Mouse (Mus musculus): ENCODE data around the gene Pkmyt1. TPM values are rescaled to one million over a fixed set of nuclear protein-coding genes. Genes with fewer than 3 reads are reported as not detected.
A peak's percentile ranks its signal among the peaks of the same experiment; 100 is the strongest.

Gene Pkmyt1
- total and polyA plus RNA-seq, 2 experiments from 2014 or later: 20.1 to 27.1 TPM

- no peak for DNase-seq (ENCODE audit: low spot score)
- peak overlapping the region; percentile 64 for H3K9ac ChIP-seq (replicated peaks; ENCODE audit: low read length)
- peak overlapping the region; percentile 97 for H3K4me2 ChIP-seq (ENCODE audit: low read depth, low read length)
- H3K27ac ChIP-seq: peak overlapping the region; percentile 67
- no peaks in the 10 kb centered on the region for H3K4me1 ChIP-seq (ENCODE audit: insufficient read depth, low read length)
- 2% methylated on average over 67 of the region's 101 CpGs for WGBS
- peaks cover 3% of the 10 kb centered on the region; the same call in 1 of the 2 replicates for H3K27me3 ChIP-seq (ENCODE audit: insufficient read depth, low read length)
- TF ChIP-seq CTCF (IDR thresholded peaks at IDR 0.05; ENCODE audit: low read depth): no peak
- ATAC-seq: peak; percentile 64
- H3K4me3 ChIP-seq (ENCODE audit: low read length): peak overlapping the region; percentile 71
- no peaks in the 10 kb centered on the region for H3K36me3 ChIP-seq (ENCODE audit: insufficient read depth, low read length)
- H3K9me3 ChIP-seq (ENCODE audit: low read length): no peaks in the 10 kb centered on the region
Observed at GRCm38 (mm10) chr17:23699131-23700077, 26.7 kb upstream of the Pkmyt1 start.

- peak; percentile 97 for ATAC-seq
- Histone ChIP-seq H3K27me3 (ENCODE audit: insufficient read depth, low read length) (peaks cover 3% of the 10 kb centered on the region; the same call in 1 of the 2 replicates), H3K9me3 (ENCODE audit: low read length) (no peaks in the 10 kb centered on the region), H3K9ac (replicated peaks; ENCODE audit: low read length) (peak overlapping the region; percentile 64), H3K4me1 (ENCODE audit: insufficient read depth, low read length) (no peaks in the 10 kb centered on the region), H3K27ac (peak overlapping the region; percentile 67; the same call in 1 of the 2 replicates), H3K4me3 (ENCODE audit: low read length) (peak overlapping the region; percentile 71), H3K4me2 (ENCODE audit: low read depth, low read length) (peak overlapping the region; percentile 97), H3K36me3 (ENCODE audit: insufficient read depth, low read length) (no peaks in the 10 kb centered on the region)
- 0% methylated on average over 27 of the region's 28 CpGs for WGBS
- DNase-seq (ENCODE audit: low spot score): peak; percentile 96
- peak; percentile 87 for TF ChIP-seq CTCF (IDR thresholded peaks at IDR 0.05; ENCODE audit: low read depth)
Observed at GRCm38 (mm10) chr17:23700079-23700478, 26.1 kb upstream of the Pkmyt1 start.

- no peaks in the 10 kb centered on the region; the same call in 1 of the 2 replicates for H3K27me3 ChIP-seq (ENCODE audit: insufficient read depth, low read length)
- ATAC-seq: no peak
- no peaks in the 10 kb centered on the region for H3K9me3 ChIP-seq (ENCODE audit: low read length)
- no peak overlapping the region for H3K27ac ChIP-seq
- H3K9ac ChIP-seq (replicated peaks; ENCODE audit: low read length): no peak overlapping the region
- H3K4me2 ChIP-seq (ENCODE audit: low read depth, low read length): no peak overlapping the region
- H3K36me3 ChIP-seq (ENCODE audit: insufficient read depth, low read length): no peaks in the 10 kb centered on the region
- no peaks in the 10 kb centered on the region for H3K4me1 ChIP-seq (ENCODE audit: insufficient read depth, low read length)
- TF ChIP-seq CTCF (IDR thresholded peaks at IDR 0.05; ENCODE audit: low read depth): no peak
- no peak overlapping the region for H3K4me3 ChIP-seq (ENCODE audit: low read length)
- DNase-seq (ENCODE audit: low spot score): no peak
- 76% methylated on average over 9 of the region's 9 CpGs for WGBS
Observed at GRCm38 (mm10) chr17:23703301-23703700, 22.8 kb upstream of the Pkmyt1 start.

DNA sequence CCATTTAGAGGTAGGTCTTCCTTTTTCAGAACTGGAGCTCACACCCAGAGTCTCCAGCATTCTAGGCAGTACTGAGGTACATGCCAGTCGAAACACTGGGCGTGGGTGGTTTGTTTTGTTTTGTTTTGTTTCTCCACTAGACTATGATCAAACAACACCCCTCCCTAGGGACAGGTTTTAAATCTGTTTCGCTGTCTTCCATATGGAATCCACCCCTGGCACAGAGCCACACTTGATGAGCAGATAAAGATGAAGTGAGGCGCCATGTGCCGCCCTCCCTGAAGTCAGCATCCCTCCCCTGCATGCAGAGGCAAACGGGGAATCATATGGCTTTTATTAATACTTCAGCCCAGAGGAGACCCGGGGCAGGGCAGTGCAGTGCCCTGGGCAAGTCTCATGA lies 21.4 kb upstream of the Pkmyt1 start:
- 27% methylated on average over 7 of the region's 7 CpGs for WGBS
- H3K4me1 ChIP-seq (ENCODE audit: insufficient read depth, low read length): no peaks in the 10 kb centered on the region
- H3K4me2 ChIP-seq (ENCODE audit: low read depth, low read length): no peak overlapping the region
- no peak overlapping the region for H3K27ac ChIP-seq
- H3K36me3 ChIP-seq (ENCODE audit: insufficient read depth, low read length): no peaks in the 10 kb centered on the region
- no peak overlapping the region for H3K9ac ChIP-seq (replicated peaks; ENCODE audit: low read length)
- H3K27me3 ChIP-seq (ENCODE audit: insufficient read depth, low read length): no peaks in the 10 kb centered on the region; the same call in 1 of the 2 replicates
- DNase-seq (ENCODE audit: low spot score) (peak; percentile 25), ATAC-seq (no peak; the same call in 1 of the 2 replicates)
- no peak overlapping the region for H3K4me3 ChIP-seq (ENCODE audit: low read length)
- H3K9me3 ChIP-seq (ENCODE audit: low read length): no peaks in the 10 kb centered on the region
- no peak for TF ChIP-seq CTCF (IDR thresholded peaks at IDR 0.05; ENCODE audit: low read depth)

GRCm38 (mm10) chr17:23705525-23706104 lies 20.5 kb upstream of the Pkmyt1 start:
- TF ChIP-seq CTCF (IDR thresholded peaks at IDR 0.05; ENCODE audit: low read depth): no peak
- H3K27me3 ChIP-seq (ENCODE audit: insufficient read depth, low read length): no peaks in the 10 kb centered on the region; the same call in 1 of the 2 replicates
- H3K4me2 ChIP-seq (ENCODE audit: low read depth, low read length): no peak overlapping the region
- H3K36me3 ChIP-seq (ENCODE audit: insufficient read depth, low read length): no peaks in the 10 kb centered on the region
- DNase-seq (ENCODE audit: low spot score): no peak
- no peak overlapping the region for H3K4me3 ChIP-seq (ENCODE audit: low read length)
- WGBS: 68% methylated on average over 7 of the region's 7 CpGs
- no peaks in the 10 kb centered on the region for H3K4me1 ChIP-seq (ENCODE audit: insufficient read depth, low read length)
- no peak overlapping the region for H3K9ac ChIP-seq (replicated peaks; ENCODE audit: low read length)
- no peak overlapping the region for H3K27ac ChIP-seq
- ATAC-seq: no peak; the same call in 1 of the 2 replicates
- H3K9me3 ChIP-seq (ENCODE audit: low read length): no peaks in the 10 kb centered on the region

DNA sequence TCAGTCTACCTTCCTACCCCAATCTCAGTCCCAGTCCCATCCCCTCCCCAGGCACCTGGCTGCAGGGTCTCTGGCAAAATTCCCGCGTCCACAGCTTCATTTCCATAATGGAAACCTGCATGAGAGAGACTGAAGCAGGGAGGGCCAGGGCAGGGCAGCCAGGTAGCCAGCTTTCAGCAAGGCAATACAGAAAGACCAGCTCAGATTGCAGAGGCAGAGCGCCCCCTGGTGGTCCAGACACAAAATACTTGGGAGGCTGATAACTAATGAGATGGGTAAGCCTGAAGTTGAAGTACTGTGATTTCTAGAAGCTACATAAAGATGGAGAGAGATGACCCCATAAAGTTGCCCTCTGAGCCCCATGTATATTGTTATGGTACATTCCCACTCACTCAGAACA lies 19.9 kb upstream of the Pkmyt1 start:
- peak; percentile 95 for TF ChIP-seq CTCF (IDR thresholded peaks at IDR 0.05; ENCODE audit: low read depth)
- 1% methylated on average over 3 of the region's 3 CpGs for WGBS

More for the DNA sequence above, 19.9 kb upstream of the Pkmyt1 start:
- H3K4me2 ChIP-seq (ENCODE audit: low read depth, low read length): no peak overlapping the region
- peak; percentile 86 for DNase-seq (ENCODE audit: low spot score)
- no peak overlapping the region for H3K9ac ChIP-seq (replicated peaks; ENCODE audit: low read length)
- no peak overlapping the region for H3K4me3 ChIP-seq (ENCODE audit: low read length)
- H3K9me3 ChIP-seq (ENCODE audit: low read length): no peaks in the 10 kb centered on the region
- no peaks in the 10 kb centered on the region; the same call in 1 of the 2 replicates for H3K27me3 ChIP-seq (ENCODE audit: insufficient read depth, low read length)
- ATAC-seq: peak; percentile 82
- H3K4me1 ChIP-seq (ENCODE audit: insufficient read depth, low read length): no peaks in the 10 kb centered on the region
- no peak overlapping the region for H3K27ac ChIP-seq
- no peaks in the 10 kb centered on the region for H3K36me3 ChIP-seq (ENCODE audit: insufficient read depth, low read length)

Data from hindbrain, postnatal 0 days (tissue).